Mouse (Mus musculus): Measurements from ENCODE around the gene Ankrd45.
"Not testable (repeated sequence)": the region's sequence is repeated elsewhere in the genome, so short reads cannot be mapped to it uniquely, and the experiment has no call there.

Ankrd45 gene

GRCm38 (mm10) chr1:161142531-161143159 is at the start of gene Ankrd45:
Gene Ankrd45 (plus strand): TSS chr1:161142691.
- in situ Hi-C loops (cut with MboI, MseI) = no loop called here

GRCm38 (mm10) chr1:161099721-161100405 is 42.6 kb upstream of the Ankrd45 start:
- in situ Hi-C loops (cut with MboI, MseI) = no loop called here

GRCm38 (mm10) chr1:161103842-161104241 is 38.6 kb upstream of the Ankrd45 start:
- in situ Hi-C loops (cut with MboI, MseI) = no loop called here

GRCm38 (mm10) chr1:161109216-161109615 is 33.3 kb upstream of the Ankrd45 start:
- in situ Hi-C loops (cut with MboI, MseI) = no loop called here

GRCm38 (mm10) chr1:161114591-161114990 is 27.9 kb upstream of the Ankrd45 start:
- in situ Hi-C loops (cut with MboI, MseI) = loop anchor here (5.0 kb wide), 1 partner anchor 37 kb away; no protein-coding TSS in a partner anchor

- in situ Hi-C loops (cut with MboI, MseI) = no loop called here
Observed at GRCm38 (mm10) chr1:161122661-161123418, 19.7 kb upstream of the Ankrd45 start.

- in situ Hi-C loops (cut with MboI, MseI) = no loop called here
Observed at GRCm38 (mm10) chr1:161126461-161126860, 16.0 kb upstream of the Ankrd45 start.

- in situ Hi-C loops (cut with MboI, MseI) = no loop called here
Observed at GRCm38 (mm10) chr1:161130726-161131664, 11.5 kb upstream of the Ankrd45 start, which contains the start of gene Klhl20. Gene Klhl20 (minus strand): TSS chr1:161131511.

- in situ Hi-C loops (cut with MboI, MseI) = no loop called here
Observed at GRCm38 (mm10) chr1:161139496-161139895, 3.0 kb upstream of the Ankrd45 start.

GRCm38 (mm10) chr1:161140026-161140762 is 2.3 kb upstream of the Ankrd45 start:
- in situ Hi-C loops (cut with MboI, MseI) = no loop called here

GRCm38 (mm10) chr1:161143216-161143615 is 725 bp downstream of the Ankrd45 start:
- in situ Hi-C loops (cut with MboI, MseI) = no loop called here

GRCm38 (mm10) chr1:161145611-161146010 is 3.1 kb downstream of the Ankrd45 start:
- in situ Hi-C loops (cut with MboI, MseI) = not testable (repeated sequence)

GRCm38 (mm10) chr1:161147888-161148287 is 5.4 kb downstream of the Ankrd45 start:
- in situ Hi-C loops (cut with MboI, MseI) = no loop called here

- in situ Hi-C loops (cut with MboI, MseI) = no loop called here
Observed at GRCm38 (mm10) chr1:161151098-161151497, 8.6 kb downstream of the Ankrd45 start.

GRCm38 (mm10) chr1:161156546-161156945 is 14.1 kb downstream of the Ankrd45 start:
- in situ Hi-C loops (cut with MboI, MseI) = no loop called here

GRCm38 (mm10) chr1:161159214-161159613 is 16.7 kb downstream of the Ankrd45 start, which contains the start of gene Tex50:
Gene Tex50 (minus strand): TSS chr1:161159314.
- in situ Hi-C loops (cut with MboI, MseI) = no loop called here

- in situ Hi-C loops (cut with MboI, MseI) = no loop called here
Observed at GRCm38 (mm10) chr1:161160266-161160665, 17.8 kb downstream of the Ankrd45 start.

- in situ Hi-C loops (cut with MboI, MseI) = loop anchor here (5.0 kb wide), 1 partner anchor 118 kb away; no protein-coding TSS in a partner anchor
Observed at GRCm38 (mm10) chr1:161170651-161171050, 28.2 kb downstream of the Ankrd45 start.

GRCm38 (mm10) chr1:161180674-161181073 is 38.2 kb downstream of the Ankrd45 start:
- in situ Hi-C loops (cut with MboI, MseI) = no loop called here

GRCm38 (mm10) chr1:161182386-161182785 is 39.9 kb downstream of the Ankrd45 start:
- in situ Hi-C loops (cut with MboI, MseI) = no loop called here
